Mouse (Mus musculus): ENCODE measurements around the gene Mrps34.

Mrps34 gene

GRCm38 (mm10) chr17:24894995-24895547, at the start of gene Mrps34, which contains the start of gene Eme2:
Mrps34 (plus strand) TSS chr17:24895116.
Eme2 (minus strand) TSS chr17:24895087.
- DNase-seq: peak; percentile 98

- DNase-seq: peak; percentile 52
Observed at GRCm38 (mm10) chr17:24847386-24847785, 47.5 kb upstream of the Mrps34 start.

GRCm38 (mm10) chr17:24848600-24849031, 46.3 kb upstream of the Mrps34 start:
- DNase-seq: peak; percentile 86

- no peak for DNase-seq
Observed at GRCm38 (mm10) chr17:24849733-24850064, 45.2 kb upstream of the Mrps34 start.

GRCm38 (mm10) chr17:24850065-24850772, 44.7 kb upstream of the Mrps34 start, which contains the start of gene Fahd1:
Fahd1 (minus strand) TSS chr17:24850364.
- DNase-seq: peak; percentile 100

- DNase-seq: no peak
Observed at GRCm38 (mm10) chr17:24850773-24851127, 44.2 kb upstream of the Mrps34 start.

GRCm38 (mm10) chr17:24851381-24852125, 43.4 kb upstream of the Mrps34 start:
- peak; percentile 90 for DNase-seq

GRCm38 (mm10) chr17:24855838-24856464, 39.0 kb upstream of the Mrps34 start:
- DNase-seq: peak; percentile 83

- DNase-seq: peak; percentile 86
Observed at GRCm38 (mm10) chr17:24856589-24856988, 38.3 kb upstream of the Mrps34 start.

GRCm38 (mm10) chr17:24857831-24858470, 37.0 kb upstream of the Mrps34 start:
- peak; percentile 87 for DNase-seq

- DNase-seq: peak; percentile 88
Observed at GRCm38 (mm10) chr17:24858967-24859366, 35.9 kb upstream of the Mrps34 start.

GRCm38 (mm10) chr17:24860076-24860475, 34.8 kb upstream of the Mrps34 start:
- DNase-seq: peak; percentile 68

GRCm38 (mm10) chr17:24861785-24862184, 33.1 kb upstream of the Mrps34 start:
- peak; percentile 53 for DNase-seq

- DNase-seq: no peak
Observed at GRCm38 (mm10) chr17:24865776-24866175, 29.1 kb upstream of the Mrps34 start, which contains the start of gene Igfals. Igfals (plus strand) TSS chr17:24865997.

- DNase-seq: no peak
Observed at GRCm38 (mm10) chr17:24867914-24868313, 27.0 kb upstream of the Mrps34 start.

- peak; percentile 80 for DNase-seq
Observed at GRCm38 (mm10) chr17:24873695-24874404, 21.1 kb upstream of the Mrps34 start.

- DNase-seq: no peak
Observed at GRCm38 (mm10) chr17:24874405-24874745, 20.5 kb upstream of the Mrps34 start.

GRCm38 (mm10) chr17:24874989-24875388, 19.9 kb upstream of the Mrps34 start:
- DNase-seq: no peak

GRCm38 (mm10) chr17:24877336-24878116, 17.4 kb upstream of the Mrps34 start:
- DNase-seq: peak; percentile 88

- peak; percentile 98 for DNase-seq
Observed at GRCm38 (mm10) chr17:24878117-24878397, 16.9 kb upstream of the Mrps34 start.

- peak; percentile 91 for DNase-seq
Observed at GRCm38 (mm10) chr17:24878531-24878930, 16.4 kb upstream of the Mrps34 start.

All from heart, adult 11 months (tissue).